Mouse (Mus musculus) forebrain, embryonic 10.5 days (tissue): ENCODE measurements at regions not wholly inside any gene's neighbourhood (a gene's known extent, or its start where the extent isn't known, plus 50 kb on each side); places are given as distances from the start of the nearest gene placed in this dataset.

Source experiments
- DNase-seq: peaks from one replicate; pipeline ENCODE4 v3.0.0-alpha.2; 2017; ENCODE audit warnings: low spot score; ENCODE audit errors: extremely low spot score
- H3K27ac ChIP-seq: fragments of 300-500 bp; sonication (generic); 2 replicates; pipeline ENCODE4 v1.5.1; 2016; ENCODE audit warnings: mild to moderate bottlenecking
- H3K27me3 ChIP-seq: fragments of 300-500 bp; sonication (generic); 2 replicates; pipeline ENCODE4 v1.6.1; 2016; ENCODE audit warnings: mild to moderate bottlenecking; ENCODE audit not compliant: poor library complexity, severe bottlenecking
- H3K36me3 ChIP-seq: fragments of 300-500 bp; sonication (generic); replicated peaks from 2 replicates; pipeline ENCODE4 v1.6.1; 2016; ENCODE audit warnings: mild to moderate bottlenecking, moderate library complexity
- H3K4me1 ChIP-seq: fragments of 300-500 bp; sonication (generic); 2 replicates; pipeline ENCODE4 v1.6.1; 2016
- H3K4me3 ChIP-seq: fragments of 300-500 bp; sonication (generic); 2 replicates; pipeline ENCODE4 v1.5.1; 2016; ENCODE audit warnings: mild to moderate bottlenecking, moderate library complexity
- H3K9me3 ChIP-seq: fragments of 300-500 bp; sonication (generic); 2 replicates; pipeline ENCODE4 v1.6.1; 2016; ENCODE audit warnings: mild to moderate bottlenecking, moderate library complexity
- WGBS: fragments of 180-500 bp; shearing (Covaris S2); methylation state at CpG from one replicate; pipeline ENCODE4 v1.1.7; 2016; 5-methylcytosine and 5-hydroxymethylcytosine counted together

- DNase-seq: no peak
- 84% methylated on average over 12 of the region's 12 CpGs for WGBS
- Histone ChIP-seq H3K4me1 (peaks cover 15% of the 10 kb centered on the region; the same call in 1 of the 2 replicates), H3K27ac (no peak overlapping the region), H3K36me3 (no peaks in the 10 kb centered on the region), H3K27me3 (no peaks in the 10 kb centered on the region), H3K4me3 (no peak overlapping the region), H3K9me3 (no peaks in the 10 kb centered on the region)
These were observed 61.1 kb upstream of the Xpa start for GRCm38 (mm10) chr4:46257061-46257795.

DNA sequence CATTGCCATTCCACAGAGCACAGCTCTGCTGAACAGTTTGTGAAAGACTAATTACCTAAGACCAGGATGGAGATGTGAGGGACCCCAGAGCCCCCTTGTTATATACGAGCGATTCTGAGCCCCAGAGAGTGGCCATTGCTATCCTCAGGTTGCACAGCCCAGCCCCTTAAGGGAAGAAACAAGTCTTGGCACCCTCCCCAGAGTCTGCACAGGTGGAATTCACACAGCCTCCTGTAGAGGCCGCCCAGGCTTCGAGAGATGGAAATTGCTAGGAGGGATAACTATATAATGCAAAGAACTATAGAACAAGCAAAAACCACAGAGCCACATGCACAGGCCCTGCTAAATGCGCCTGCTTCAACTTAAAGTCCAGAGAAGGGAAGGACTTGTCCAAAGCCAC, 62.7 kb upstream of the Xpa start:
- 71% methylated on average over 5 of the region's 5 CpGs for WGBS
- Histone ChIP-seq H3K4me1 (peaks cover 15% of the 10 kb centered on the region; the same call in 1 of the 2 replicates), H3K36me3 (no peaks in the 10 kb centered on the region), H3K27me3 (no peaks in the 10 kb centered on the region), H3K9me3 (no peaks in the 10 kb centered on the region), H3K4me3 (no peak overlapping the region), H3K27ac (no peak overlapping the region)
- no peak for DNase-seq

DNA sequence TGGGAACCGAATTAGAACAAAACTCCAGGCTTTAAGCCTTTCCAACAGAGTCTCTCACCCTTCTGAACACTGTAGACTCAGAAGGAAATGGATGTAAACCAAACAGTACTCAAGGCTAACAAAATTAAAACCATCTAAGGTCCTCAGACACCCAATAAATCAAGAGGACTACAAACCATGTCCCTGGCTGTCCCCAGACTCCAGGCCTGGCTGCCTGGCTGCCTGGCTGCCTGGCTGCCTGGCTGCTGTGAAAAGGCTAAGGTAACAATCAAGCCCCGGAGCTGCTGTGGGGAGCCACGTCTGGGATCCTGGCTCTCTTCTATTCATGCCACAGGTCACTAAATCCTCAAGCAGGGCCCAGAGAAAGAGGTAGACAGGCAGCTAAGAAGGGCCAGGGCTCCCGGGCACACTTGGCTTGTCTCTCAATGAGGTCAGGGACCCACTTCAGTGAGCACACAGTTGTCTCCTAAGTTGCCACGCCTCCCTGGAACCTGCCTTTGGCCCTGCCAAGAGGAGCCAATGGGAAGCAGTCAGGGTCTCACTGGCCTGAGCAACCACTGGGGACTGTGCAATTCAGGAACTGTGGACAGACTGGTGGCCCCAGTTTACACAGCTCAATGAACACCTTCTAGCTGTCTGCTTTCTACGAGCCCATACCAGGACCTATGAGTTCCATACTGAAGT, 72.6 kb upstream of the Xpa start:
- 41% methylated on average over 6 of the region's 6 CpGs for WGBS
- Histone ChIP-seq H3K36me3 (no peaks in the 10 kb centered on the region), H3K27ac (peak overlapping the region; percentile 3; the same call in 1 of the 2 replicates), H3K4me3 (no peak overlapping the region), H3K4me1 (peaks cover 24% of the 10 kb centered on the region), H3K27me3 (peaks cover 78% of the 10 kb centered on the region), H3K9me3 (no peaks in the 10 kb centered on the region)
- no peak for DNase-seq

DNA sequence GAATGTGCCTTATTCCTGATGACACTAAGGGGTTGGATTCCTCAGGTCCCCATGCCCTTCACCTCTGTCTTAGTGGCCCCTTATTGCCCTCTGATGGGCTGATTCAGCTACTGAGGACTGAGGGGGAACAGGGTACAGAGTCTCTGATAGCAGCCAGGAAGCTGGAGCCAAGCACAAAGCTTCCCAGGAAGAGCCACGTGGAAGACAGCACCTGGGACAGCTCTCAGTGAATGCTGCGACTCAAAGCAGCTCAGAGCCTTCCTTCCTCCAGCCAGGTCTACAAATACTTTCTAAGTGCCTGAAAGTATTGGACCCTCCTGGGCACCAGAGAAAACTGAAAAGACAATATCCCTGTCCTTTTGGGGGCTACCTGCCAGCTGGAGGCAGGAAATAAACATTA, 72.3 kb upstream of the Foxe1 start:
- Histone ChIP-seq H3K27me3 (peaks cover 90% of the 10 kb centered on the region), H3K9me3 (no peaks in the 10 kb centered on the region), H3K36me3 (no peaks in the 10 kb centered on the region), H3K4me1 (peaks cover 29% of the 10 kb centered on the region), H3K4me3 (no peak overlapping the region), H3K27ac (no peak overlapping the region)
- WGBS: 5% methylated on average over 2 of the region's 2 CpGs
- no peak for DNase-seq

DNA sequence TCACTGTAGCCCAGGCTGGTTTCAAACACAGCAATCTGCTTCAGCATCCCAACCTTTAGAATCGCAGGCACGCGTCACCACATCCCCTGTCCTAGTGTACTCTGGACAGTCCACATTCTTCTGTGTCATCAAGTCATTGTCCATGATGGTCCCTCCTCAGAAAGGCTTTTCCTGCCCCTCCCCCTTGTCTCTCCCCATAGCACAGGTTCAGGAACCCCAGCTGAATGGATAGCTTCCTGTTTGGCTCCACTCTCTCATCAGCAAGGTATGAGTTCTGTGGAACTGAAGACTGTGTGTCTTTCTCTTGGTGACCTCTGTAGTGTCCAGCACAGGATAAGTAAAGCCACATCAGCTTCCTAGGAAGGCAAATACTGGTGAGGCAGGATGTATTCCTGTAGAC, 67.6 kb upstream of the Foxe1 start:
- Histone ChIP-seq H3K27ac (no peak overlapping the region), H3K4me1 (peaks cover 31% of the 10 kb centered on the region)
- 85% methylated on average over 3 of the region's 3 CpGs for WGBS

DNA sequence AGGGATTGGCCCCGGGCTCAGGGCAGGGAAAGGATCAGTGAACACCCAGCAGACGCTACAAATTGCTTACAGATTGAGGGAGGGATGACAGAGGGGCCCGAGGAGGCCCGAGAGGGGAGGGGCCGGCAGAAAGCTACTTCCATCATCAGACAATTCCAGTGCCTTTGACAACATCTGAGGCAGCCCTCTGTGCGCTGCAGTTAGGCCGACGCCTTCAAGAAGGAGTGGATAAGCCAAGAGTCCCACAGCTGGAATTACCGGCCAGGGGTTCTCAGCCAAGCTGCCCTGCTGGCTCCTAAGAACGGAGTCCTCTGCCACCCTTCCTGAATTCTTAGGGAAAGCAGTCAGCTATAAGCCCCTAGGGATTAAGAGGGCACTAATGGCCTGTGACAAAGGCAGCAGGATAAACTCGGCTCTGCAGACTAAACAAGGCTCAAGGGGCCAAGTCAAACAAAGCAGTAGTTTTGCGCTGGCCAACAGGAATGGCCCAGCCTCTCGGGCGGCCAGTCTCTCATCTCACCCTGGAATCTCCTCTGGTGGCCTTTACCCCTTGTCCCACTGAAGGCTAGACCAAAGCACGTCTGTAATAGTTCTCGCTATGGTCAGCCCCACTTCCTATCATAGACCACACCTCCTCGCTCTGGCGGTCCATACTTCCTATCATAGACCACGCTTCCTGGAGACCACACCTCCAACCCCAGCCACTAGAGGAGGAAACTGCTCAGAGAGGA, 66.4 kb upstream of the Foxe1 start:
- peak; percentile 50 for DNase-seq
- Histone ChIP-seq H3K4me3 (peak overlapping the region; percentile 28), H3K27me3 (peaks cover 96% of the 10 kb centered on the region), H3K27ac (peak overlapping the region; percentile 62), H3K36me3 (no peaks in the 10 kb centered on the region), H3K4me1 (peaks cover 21% of the 10 kb centered on the region), H3K9me3 (no peaks in the 10 kb centered on the region)
- WGBS: 5% methylated on average over 19 of the region's 19 CpGs

More for the DNA sequence above, 67.6 kb upstream of the Foxe1 start:
- Histone ChIP-seq H3K4me3 (no peak overlapping the region), H3K36me3 (no peaks in the 10 kb centered on the region), H3K9me3 (no peaks in the 10 kb centered on the region), H3K27me3 (peaks cover 99% of the 10 kb centered on the region)
- DNase-seq: no peak

DNA sequence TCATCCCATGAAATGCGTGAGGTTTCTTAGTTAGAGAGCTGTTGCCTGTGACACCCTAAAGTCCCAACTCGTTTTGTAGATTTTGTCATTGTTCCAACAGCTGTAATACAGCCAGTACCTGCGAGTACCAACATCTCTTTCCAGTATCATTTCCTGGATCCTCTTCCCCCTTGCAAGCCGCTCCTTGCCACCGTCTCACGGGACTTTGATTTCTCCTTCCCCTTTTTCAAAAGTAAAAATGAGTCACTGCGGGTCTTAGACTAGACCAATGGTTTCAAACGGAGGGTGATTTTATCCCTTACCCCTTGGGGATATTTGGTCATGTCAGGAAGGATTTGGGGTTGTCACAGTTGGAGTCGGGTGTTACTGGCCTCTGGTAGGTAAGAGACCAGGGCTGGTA, 56.5 kb upstream of the Foxe1 start:
- no peak overlapping the region for H3K27ac ChIP-seq
- no peak for DNase-seq
- WGBS: 90% methylated on average over 9 of the region's 9 CpGs
- peaks cover 13% of the 10 kb centered on the region; the same call in 1 of the 2 replicates for H3K9me3 ChIP-seq
- peaks cover 9% of the 10 kb centered on the region for H3K4me1 ChIP-seq
- H3K27me3 ChIP-seq: no peaks in the 10 kb centered on the region
- no peak overlapping the region for H3K4me3 ChIP-seq
- H3K36me3 ChIP-seq: no peaks in the 10 kb centered on the region

GRCm38 (mm10) chr4:46291620-46292254, 51.7 kb upstream of the Foxe1 start:
- no peak for DNase-seq
- 0 out of 2 replicates have a peak, but pooled peaks cover 4% of the 10 kb centered on the region for H3K27me3 ChIP-seq
- H3K4me1 ChIP-seq: peaks cover 10% of the 10 kb centered on the region
- H3K36me3 ChIP-seq: no peaks in the 10 kb centered on the region
- WGBS: 37% methylated on average over 10 of the region's 10 CpGs
- 0 out of 2 replicates have a peak overlapping the region, but pooled peaks have one; percentile 15 for H3K27ac ChIP-seq
- no peak overlapping the region for H3K4me3 ChIP-seq
- H3K9me3 ChIP-seq: peaks cover 13% of the 10 kb centered on the region; the same call in 1 of the 2 replicates
